Mouse (Mus musculus) liver, embryonic 12.5 days (tissue): Measurements from ENCODE around the gene Rex1bd. TPM values are rescaled to one million over a fixed set of nuclear protein-coding genes. Genes with fewer than 3 reads are reported as not detected.

ENCODE experiments used
- ATAC-seq: fragments of 200-750 bp; cut with Nextera tagmentation; 2 replicates; pipeline ENCODE4 v1.8.0; 2017; ENCODE audit warnings: moderate number of reproducible peaks, mild to moderate bottlenecking, moderate library complexity
- H3K27ac ChIP-seq: fragments of 300-500 bp; sonication (generic); 2 replicates; pipeline ENCODE4 v1.5.1; 2016; ENCODE audit warnings: mild to moderate bottlenecking
- H3K27me3 ChIP-seq: fragments of 300-500 bp; sonication (generic); replicated peaks from 2 replicates; pipeline ENCODE4 v1.6.1; 2016; ENCODE audit warnings: mild to moderate bottlenecking, moderate library complexity
- H3K36me3 ChIP-seq: fragments of 300-500 bp; sonication (generic); 2 replicates; pipeline ENCODE4 v1.6.1; 2016; ENCODE audit warnings: mild to moderate bottlenecking, moderate library complexity
- H3K4me1 ChIP-seq: fragments of 300-500 bp; sonication (generic); 2 replicates; pipeline ENCODE4 v1.6.1; 2016
- H3K4me2 ChIP-seq: fragments of 300-500 bp; sonication (generic); 2 replicates; pipeline ENCODE4 v1.6.1; 2016; ENCODE audit warnings: mild to moderate bottlenecking, moderate library complexity
- H3K4me3 ChIP-seq: fragments of 300-500 bp; sonication (generic); 2 replicates; pipeline ENCODE4 v1.5.1; 2016; ENCODE audit warnings: mild to moderate bottlenecking, moderate library complexity
- H3K9ac ChIP-seq: fragments of 300-500 bp; sonication (generic); 2 replicates; pipeline ENCODE4 v1.6.1; 2016; ENCODE audit warnings: mild to moderate bottlenecking, moderate library complexity
- H3K9me3 ChIP-seq: fragments of 300-500 bp; sonication (generic); replicated peaks from 2 replicates; pipeline ENCODE4 v1.6.1; 2016; ENCODE audit warnings: mild to moderate bottlenecking, moderate library complexity
- WGBS: fragments of 180-500 bp; shearing (Covaris S2); methylation state at CpG from one replicate; pipeline ENCODE4 v1.1.7; 2016; ENCODE audit not compliant: insufficient replicate concordance; 5-methylcytosine and 5-hydroxymethylcytosine counted together
- polyA plus RNA-seq: library from polyadenylated mRNA; unstranded; fragments of >200 nt; fragmentation: Nextera tagmentation; extraction: Ambion mirVana; gene quantifications from 2 replicates; pipeline ENCODE4 v1.2.1, GENCODE M21; 2016

The Rex1bd gene
- polyA plus RNA-seq, 1 experiment from 2014 or later: 85.6 TPM

- Histone ChIP-seq H3K36me3 (peaks cover 8% of the 10 kb centered on the region), H3K4me3 (no peak overlapping the region), H3K9me3 (no peaks in the 10 kb centered on the region), H3K4me2 (no peak overlapping the region), H3K27me3 (peaks cover 12% of the 10 kb centered on the region), H3K9ac (no peak overlapping the region), H3K27ac (no peak overlapping the region), H3K4me1 (peaks cover 21% of the 10 kb centered on the region)
- no peak for ATAC-seq
- WGBS: 71% methylated on average over 6 of the region's 6 CpGs
These were observed 48.7 kb downstream of the Rex1bd start for GRCm38 (mm10) chr8:70457882-70458281.

- Histone ChIP-seq H3K27ac (no peak overlapping the region), H3K9ac (no peak overlapping the region), H3K4me3 (no peak overlapping the region), H3K9me3 (no peaks in the 10 kb centered on the region), H3K4me2 (no peak overlapping the region), H3K36me3 (peaks cover 14% of the 10 kb centered on the region), H3K27me3 (peaks cover 21% of the 10 kb centered on the region), H3K4me1 (peaks cover 29% of the 10 kb centered on the region)
- ATAC-seq: no peak
- WGBS: 93% methylated on average over 1 of the region's 1 CpGs
These were observed 49.6 kb downstream of the Rex1bd start for GRCm38 (mm10) chr8:70456996-70457395.

Other genes with a start within 250 kb of the Rex1bd start
- gene Homer3, start 223.9 kb downstream of the Rex1bd start, polyA plus RNA-seq: 19.6 and 21.4 TPM in 2 replicates
- gene Ddx49, start 204.3 kb downstream of the Rex1bd start, polyA plus RNA-seq: 37.0 and 40.0 TPM in 2 replicates
- gene Cope, start 204.2 kb downstream of the Rex1bd start, polyA plus RNA-seq: 205 and 212 TPM in 2 replicates
- gene Cers1, start 191.0 kb downstream of the Rex1bd start, polyA plus RNA-seq: 0.45 and 0.63 TPM in 2 replicates
- gene Gdf1, start 176.9 kb downstream of the Rex1bd start, polyA plus RNA-seq: 1.0 and 1.5 TPM in 2 replicates
- 30.4 and 30.5 TPM in 2 replicates for gene Upf1, start 153.5 kb downstream of the Rex1bd start, polyA plus RNA-seq
- 0.27 and 0.63 TPM in 2 replicates for gene Comp, start 133.2 kb downstream of the Rex1bd start, polyA plus RNA-seq
- 6.6 and 6.9 TPM in 2 replicates for gene Crtc1, start 67.2 kb downstream of the Rex1bd start, polyA plus RNA-seq
- 9.4 and 9.5 TPM in 2 replicates for gene Klhl26, start 29.8 kb downstream of the Rex1bd start, polyA plus RNA-seq
- gene Tmem59l, start 19.4 kb downstream of the Rex1bd start, polyA plus RNA-seq: 0.18 and 0.37 TPM in 2 replicates
- gene Crlf1, start 13.6 kb downstream of the Rex1bd start, polyA plus RNA-seq: 3.9 and 4.0 TPM in 2 replicates
- 841 and 876 TPM in 2 replicates for gene Uba52, start 4.0 kb upstream of the Rex1bd start, polyA plus RNA-seq
- gene Fkbp8, start 21.0 kb upstream of the Rex1bd start, polyA plus RNA-seq: 223 and 224 TPM in 2 replicates
- 44.7 and 45.0 TPM in 2 replicates for gene Kxd1, start 21.2 kb upstream of the Rex1bd start, polyA plus RNA-seq
- 13.1 TPM in 2 replicates for gene Ell, start 32.7 kb upstream of the Rex1bd start, polyA plus RNA-seq
- 114 and 115 TPM in 2 replicates for gene Isyna1, start 87.6 kb upstream of the Rex1bd start, polyA plus RNA-seq
- gene Ssbp4, start 102.1 kb upstream of the Rex1bd start, polyA plus RNA-seq: 96.4 and 98.0 TPM in 2 replicates
- gene Lrrc25, start 109.4 kb upstream of the Rex1bd start, polyA plus RNA-seq: 4.1 and 4.6 TPM in 2 replicates
- 4.4 and 4.9 TPM in 2 replicates for gene Gdf15, start 125.7 kb upstream of the Rex1bd start, polyA plus RNA-seq
- gene Pgpep1, start 153.6 kb upstream of the Rex1bd start, polyA plus RNA-seq: 19.6 and 24.2 TPM in 2 replicates
- gene Lsm4, start 166.5 kb upstream of the Rex1bd start, polyA plus RNA-seq: 266 and 269 TPM in 2 replicates
- 59.5 and 66.8 TPM in 2 replicates for gene Jund, start 192.2 kb upstream of the Rex1bd start, polyA plus RNA-seq
- not detected in 2 replicates for gene Iqcn, start 196.7 kb upstream of the Rex1bd start, polyA plus RNA-seq
- gene Gm3336, start 211.8 kb upstream of the Rex1bd start, polyA plus RNA-seq: not detected in 2 replicates
- 0.56 and 0.71 TPM in 2 replicates for gene Pde4c, start 217.0 kb upstream of the Rex1bd start, polyA plus RNA-seq
- 3.3 and 3.9 TPM in 2 replicates for gene Rab3a, start 247.9 kb upstream of the Rex1bd start, polyA plus RNA-seq